Mouse (Mus musculus) stomach, embryonic 15.5 days (tissue): Measurements from ENCODE around the gene Lpcat2. TPM values are rescaled to one million over a fixed set of nuclear protein-coding genes. Genes with fewer than 3 reads are reported as not detected.
A peak's percentile ranks its signal among the peaks of the same experiment; 100 is the strongest.

Source experiments
- ATAC-seq: fragments of 200-750 bp; cut with Nextera tagmentation; 2 replicates; pipeline ENCODE4 v1.8.0; 2017; ENCODE audit warnings: low read depth, moderate number of reproducible peaks, moderate TSS enrichment; ENCODE audit not compliant: insufficient read depth, low FRiP score
- H3K27ac ChIP-seq: fragments of 300-500 bp; sonication (generic); 2 replicates; pipeline ENCODE4 v1.5.1; 2015; ENCODE audit warnings: mild to moderate bottlenecking, inconsistent platforms
- H3K27me3 ChIP-seq: fragments of 300-500 bp; sonication (generic); replicated peaks from 2 replicates; pipeline ENCODE4 v1.6.1; 2015; ENCODE audit warnings: inconsistent platforms
- H3K36me3 ChIP-seq: fragments of 300-500 bp; sonication (generic); 2 replicates; pipeline ENCODE4 v1.6.1; 2015; ENCODE audit warnings: inconsistent platforms
- H3K4me1 ChIP-seq: fragments of 300-500 bp; sonication (generic); 2 replicates; pipeline ENCODE4 v1.6.1; 2015; ENCODE audit warnings: inconsistent platforms
- H3K4me2 ChIP-seq: fragments of 300-500 bp; sonication (generic); 2 replicates; pipeline ENCODE4 v1.6.1; 2015; ENCODE audit warnings: mild to moderate bottlenecking, inconsistent platforms
- H3K4me3 ChIP-seq: fragments of 300-500 bp; sonication (generic); replicated peaks from 2 replicates; pipeline ENCODE4 v1.5.1; 2015; ENCODE audit warnings: inconsistent platforms
- H3K9ac ChIP-seq: fragments of 300-500 bp; sonication (generic); 2 replicates; pipeline ENCODE4 v1.6.1; 2015; ENCODE audit warnings: inconsistent platforms
- H3K9me3 ChIP-seq: fragments of 300-500 bp; sonication (generic); 2 replicates; pipeline ENCODE4 v1.6.1; 2016; ENCODE audit warnings: inconsistent platforms
- WGBS: fragments of 180-500 bp; shearing (Covaris S2); methylation state at CpG from one replicate; pipeline ENCODE4 v1.1.7; 2015; 5-methylcytosine and 5-hydroxymethylcytosine counted together
- polyA plus RNA-seq: library from polyadenylated mRNA; unstranded; fragments of >200 nt; fragmentation: Nextera tagmentation; extraction: Ambion mirVana; gene quantifications from 2 replicates; pipeline ENCODE4 v1.2.1, GENCODE M21; 2015

Gene Lpcat2
- polyA plus RNA-seq, 1 experiment from 2014 or later: 10.4 TPM

GRCm38 (mm10) chr8:92834786-92835500, 20.2 kb upstream of the Lpcat2 start:
- Histone ChIP-seq H3K9ac (no peak overlapping the region), H3K27ac (no peak overlapping the region), H3K4me1 (no peaks in the 10 kb centered on the region), H3K9me3 (no peaks in the 10 kb centered on the region), H3K27me3 (no peaks in the 10 kb centered on the region), H3K4me3 (no peak overlapping the region), H3K4me2 (no peak overlapping the region), H3K36me3 (no peaks in the 10 kb centered on the region)
- WGBS: 73% methylated on average over 11 of the region's 11 CpGs
- ATAC-seq: no peak

- H3K4me2 ChIP-seq: no peak overlapping the region
- H3K9ac ChIP-seq: no peak overlapping the region
- no peak overlapping the region for H3K27ac ChIP-seq
- ATAC-seq: no peak
- no peaks in the 10 kb centered on the region for H3K36me3 ChIP-seq
- no peaks in the 10 kb centered on the region for H3K9me3 ChIP-seq
- H3K27me3 ChIP-seq: no peaks in the 10 kb centered on the region
- no peak overlapping the region for H3K4me3 ChIP-seq
- H3K4me1 ChIP-seq: no peaks in the 10 kb centered on the region
- WGBS: 95% methylated on average over 11 of the region's 11 CpGs
Measured at GRCm38 (mm10) chr8:92835901-92836300, 19.2 kb upstream of the Lpcat2 start.

- WGBS: 88% methylated on average over 3 of the region's 3 CpGs
- no peak for ATAC-seq
Measured at GRCm38 (mm10) chr8:92838616-92839015, 16.5 kb upstream of the Lpcat2 start.

GRCm38 (mm10) chr8:92839161-92839560, 16.0 kb upstream of the Lpcat2 start:
- no peak overlapping the region for H3K9ac ChIP-seq
- no peak overlapping the region for H3K4me2 ChIP-seq
- no peak overlapping the region for H3K4me3 ChIP-seq
- no peaks in the 10 kb centered on the region for H3K36me3 ChIP-seq
- no peaks in the 10 kb centered on the region for H3K27me3 ChIP-seq
- WGBS: 88% methylated on average over 8 of the region's 8 CpGs
- H3K27ac ChIP-seq: no peak overlapping the region
- ATAC-seq: no peak
- no peaks in the 10 kb centered on the region for H3K4me1 ChIP-seq
- no peaks in the 10 kb centered on the region for H3K9me3 ChIP-seq

More at GRCm38 (mm10) chr8:92838616-92839015, 16.5 kb upstream of the Lpcat2 start:
- Histone ChIP-seq H3K27ac (no peak overlapping the region), H3K4me2 (no peak overlapping the region), H3K36me3 (no peaks in the 10 kb centered on the region), H3K9ac (no peak overlapping the region), H3K4me1 (no peaks in the 10 kb centered on the region), H3K9me3 (no peaks in the 10 kb centered on the region), H3K27me3 (no peaks in the 10 kb centered on the region), H3K4me3 (no peak overlapping the region)

GRCm38 (mm10) chr8:92839876-92840275, 15.3 kb upstream of the Lpcat2 start:
- 87% methylated on average over 7 of the region's 7 CpGs for WGBS
- Histone ChIP-seq H3K9ac (no peak overlapping the region), H3K27me3 (no peaks in the 10 kb centered on the region), H3K4me1 (no peaks in the 10 kb centered on the region), H3K36me3 (no peaks in the 10 kb centered on the region), H3K27ac (no peak overlapping the region), H3K4me2 (no peak overlapping the region), H3K4me3 (no peak overlapping the region), H3K9me3 (no peaks in the 10 kb centered on the region)
- ATAC-seq: no peak

GRCm38 (mm10) chr8:92846684-92847083, 8.5 kb upstream of the Lpcat2 start:
- no peak overlapping the region for H3K4me3 ChIP-seq
- no peaks in the 10 kb centered on the region for H3K9me3 ChIP-seq
- H3K4me2 ChIP-seq: peak overlapping the region; percentile 23
- no peaks in the 10 kb centered on the region for H3K27me3 ChIP-seq
- H3K4me1 ChIP-seq: peaks cover 33% of the 10 kb centered on the region
- 0 out of 2 replicates have a peak overlapping the region, but pooled peaks have one; percentile 4 for H3K27ac ChIP-seq
- ATAC-seq: no peak
- WGBS: 32% methylated on average over 3 of the region's 3 CpGs
- no peaks in the 10 kb centered on the region for H3K36me3 ChIP-seq
- H3K9ac ChIP-seq: no peak overlapping the region

- Histone ChIP-seq H3K4me3 (no peak overlapping the region), H3K27me3 (no peaks in the 10 kb centered on the region), H3K9ac (no peak overlapping the region), H3K4me2 (peak overlapping the region; percentile 23), H3K4me1 (peaks cover 33% of the 10 kb centered on the region), H3K9me3 (no peaks in the 10 kb centered on the region), H3K36me3 (no peaks in the 10 kb centered on the region), H3K27ac (no peak overlapping the region)
- WGBS: 31% methylated on average over 9 of the region's 9 CpGs
- ATAC-seq: no peak
Measured at GRCm38 (mm10) chr8:92847299-92847698, 7.8 kb upstream of the Lpcat2 start.

- no peaks in the 10 kb centered on the region for H3K36me3 ChIP-seq
- H3K27me3 ChIP-seq: no peaks in the 10 kb centered on the region
- H3K4me3 ChIP-seq: no peak overlapping the region
- no peak for ATAC-seq
- no peaks in the 10 kb centered on the region for H3K9me3 ChIP-seq
- no peak overlapping the region for H3K4me2 ChIP-seq
- peak overlapping the region; percentile 57; the same call in 1 of the 2 replicates for H3K27ac ChIP-seq
- H3K9ac ChIP-seq: no peak overlapping the region
- WGBS: 58% methylated on average over 6 of the region's 6 CpGs
- H3K4me1 ChIP-seq: peaks cover 45% of the 10 kb centered on the region
Measured at GRCm38 (mm10) chr8:92849261-92849660, 5.9 kb upstream of the Lpcat2 start.

GRCm38 (mm10) chr8:92850239-92850638, 4.9 kb upstream of the Lpcat2 start:
- Histone ChIP-seq H3K4me3 (no peak overlapping the region), H3K4me2 (no peak overlapping the region), H3K9me3 (no peaks in the 10 kb centered on the region), H3K9ac (no peak overlapping the region), H3K4me1 (peaks cover 51% of the 10 kb centered on the region), H3K27ac (0 out of 2 replicates have a peak overlapping the region, but pooled peaks have one; percentile 57), H3K36me3 (no peaks in the 10 kb centered on the region), H3K27me3 (no peaks in the 10 kb centered on the region)
- WGBS: 53% methylated on average over 4 of the region's 4 CpGs
- peak; percentile 47; the same call in 1 of the 2 replicates for ATAC-seq

GRCm38 (mm10) chr8:92851381-92851780, 3.8 kb upstream of the Lpcat2 start:
- ATAC-seq: no peak

GRCm38 (mm10) chr8:92853188-92853983, 1.8 kb upstream of the Lpcat2 start:
- Histone ChIP-seq H3K27me3 (no peaks in the 10 kb centered on the region; the same call in 1 of the 2 replicates), H3K4me1 (peaks cover 33% of the 10 kb centered on the region), H3K36me3 (no peaks in the 10 kb centered on the region), H3K9ac (no peak overlapping the region), H3K4me2 (no peak overlapping the region), H3K9me3 (no peaks in the 10 kb centered on the region), H3K27ac (no peak overlapping the region), H3K4me3 (no peak overlapping the region)
- ATAC-seq: no peak
- 34% methylated on average over 18 of the region's 18 CpGs for WGBS

More at GRCm38 (mm10) chr8:92851381-92851780, 3.8 kb upstream of the Lpcat2 start:
- no peak overlapping the region for H3K9ac ChIP-seq
- peaks cover 45% of the 10 kb centered on the region for H3K4me1 ChIP-seq
- H3K4me3 ChIP-seq: no peak overlapping the region
- no peaks in the 10 kb centered on the region for H3K36me3 ChIP-seq
- H3K27ac ChIP-seq: no peak overlapping the region
- H3K27me3 ChIP-seq: no peaks in the 10 kb centered on the region; the same call in 1 of the 2 replicates
- no peak overlapping the region for H3K4me2 ChIP-seq
- no peaks in the 10 kb centered on the region for H3K9me3 ChIP-seq
- WGBS: 71% methylated on average over 3 of the region's 3 CpGs

- H3K4me1 ChIP-seq: peaks cover 28% of the 10 kb centered on the region
- H3K36me3 ChIP-seq: no peaks in the 10 kb centered on the region
- ATAC-seq: no peak
- H3K4me2 ChIP-seq: peak overlapping the region; percentile 88; the same call in 1 of the 2 replicates
- no peaks in the 10 kb centered on the region for H3K9me3 ChIP-seq
- peak overlapping the region; percentile 61; the same call in 1 of the 2 replicates for H3K4me3 ChIP-seq
- H3K27me3 ChIP-seq: no peaks in the 10 kb centered on the region; the same call in 1 of the 2 replicates
- 79% methylated on average over 3 of the region's 3 CpGs for WGBS
- H3K27ac ChIP-seq: peak overlapping the region; percentile 36; the same call in 1 of the 2 replicates
- no peak overlapping the region for H3K9ac ChIP-seq
Measured at GRCm38 (mm10) chr8:92854673-92855072, 466 bp upstream of the Lpcat2 start.
